Mouse (Mus musculus): ENCODE data around the gene Hk3.

DNA sequence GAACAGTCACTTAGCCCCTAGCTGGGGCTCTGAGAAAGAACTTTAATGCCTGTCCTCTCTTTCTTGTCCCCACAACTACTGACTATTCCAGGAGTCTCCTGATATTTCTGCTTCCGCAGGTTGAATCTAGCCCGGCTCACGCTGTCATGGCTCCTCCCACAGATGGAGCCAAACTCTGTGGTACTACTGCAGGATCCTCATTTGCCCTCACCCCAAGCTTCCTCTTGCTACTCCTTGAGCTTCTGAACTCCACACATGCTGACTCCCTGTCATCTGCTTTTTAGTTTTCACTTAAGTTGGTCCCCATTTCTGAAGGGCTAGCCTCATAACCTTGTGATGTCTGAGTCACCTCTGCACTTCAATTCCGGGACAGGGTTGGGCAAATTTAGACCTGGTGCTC, 1.1 kb downstream of the Hk3 start:
- no peak for TF ChIP-seq MAX (IDR thresholded peaks at IDR 0.05; ENCODE audit: low read depth)
- no peak for TF ChIP-seq POLR2A (IDR thresholded peaks at IDR 0.05; ENCODE audit: insufficient read length, low read depth)
- no peak for TF ChIP-seq USF1 (IDR thresholded peaks at IDR 0.05; ENCODE audit: low read depth)
- no peak for TF ChIP-seq CEBPB (IDR thresholded peaks at IDR 0.05; ENCODE audit: insufficient read depth, poor library complexity, severe bottlenecking)
- TF ChIP-seq E2F4 (IDR thresholded peaks at IDR 0.05; ENCODE audit: insufficient read depth) = no peak
- no peak for TF ChIP-seq POLR2AphosphoS2 (IDR thresholded peaks at IDR 0.05; ENCODE audit: insufficient read length, low read depth)
